Mouse (Mus musculus) left cerebral cortex, postnatal 36 days (tissue): ENCODE results near the gene Ccdc80. TPM values are rescaled to one million over a fixed set of nuclear protein-coding genes. Genes with fewer than 3 reads are reported as not detected.

Experiments used
- DNase-seq, 2 experiments: peaks; one replicate each; pipeline ENCODE4 v3.0.0; 2021 to 2022; ENCODE audit warnings: low spot score in 2 of 2, mixed read lengths in 1 of 2
- intact Hi-C: fragments of 180-260 bp; cut with DNase I; formaldehyde crosslinking; loops from one replicate; pipeline ENCODE4 v1.15.1; 2025
- total RNA-seq, 2 experiments: library from RNA; stranded (reverse); gene quantifications; 2 replicates each; pipeline ENCODE4 v1.2.3; 2021

The Ccdc80 gene
- 1 to 10 TPM; 7.4 to 7.9 TPM for total RNA-seq

GRCm38 (mm10) chr16:45093137-45093731 is at the start of gene Ccdc80:
TSS of gene Ccdc80 (plus strand) at chr16:45093402.
- intact Hi-C loops, result loop anchor here (5.0 to 10.0 kb wide), 3 partner anchors 64 to 368 kb away; partner anchors contain the start of genes Atg3, Gtpbp8, Nepro and Slc35a5
- DNase-seq, result no peak

- intact Hi-C loops, result no loop called here
- no peak for DNase-seq
Measured at GRCm38 (mm10) chr16:45044844-45045243, 48.4 kb upstream of the Ccdc80 start.

- no peak for DNase-seq
- intact Hi-C loops, result no loop called here
Measured at GRCm38 (mm10) chr16:45057222-45057621, 36.0 kb upstream of the Ccdc80 start.

- intact Hi-C loops, result no loop called here
- DNase-seq, result no peak
Measured at GRCm38 (mm10) chr16:45057922-45058321, 35.3 kb upstream of the Ccdc80 start.

- no peak for DNase-seq
- intact Hi-C loops, result no loop called here
Measured at GRCm38 (mm10) chr16:45061140-45061539, 32.1 kb upstream of the Ccdc80 start.

- DNase-seq, result no peak
- intact Hi-C loops, result no loop called here
Measured at GRCm38 (mm10) chr16:45070383-45071083, 22.7 kb upstream of the Ccdc80 start.

GRCm38 (mm10) chr16:45071424-45071823 is 21.8 kb upstream of the Ccdc80 start:
- no peak for DNase-seq
- intact Hi-C loops, result no loop called here

GRCm38 (mm10) chr16:45077517-45078080 is 15.6 kb upstream of the Ccdc80 start:
- intact Hi-C loops, result no loop called here
- DNase-seq, result no peak

GRCm38 (mm10) chr16:45079322-45079721 is 13.9 kb upstream of the Ccdc80 start:
- intact Hi-C loops, result no loop called here
- no peak for DNase-seq

GRCm38 (mm10) chr16:45088842-45089241 is 4.4 kb upstream of the Ccdc80 start:
- DNase-seq, result no peak
- intact Hi-C loops, result no loop called here

GRCm38 (mm10) chr16:45090005-45090404 is 3.2 kb upstream of the Ccdc80 start:
- intact Hi-C loops, result loop anchor here (2.0 to 10.0 kb wide), 4 partner anchors 67 to 365 kb away; partner anchors contain the start of genes Atg3, Gtpbp8, Nepro and Slc35a5
- peak; percentile 60 to 62 for DNase-seq

- peak in 1 of 2 experiments; percentile 12 for DNase-seq
Measured at GRCm38 (mm10) chr16:45094136-45094756, 1.0 kb downstream of the Ccdc80 start.

GRCm38 (mm10) chr16:45095030-45095429 is 1.8 kb downstream of the Ccdc80 start:
- no peak for DNase-seq
- intact Hi-C loops, result loop anchor here (10.0 kb wide), 1 partner anchor 370 kb away; the partner anchor contains the start of gene Nepro

More at GRCm38 (mm10) chr16:45094136-45094756, 1.0 kb downstream of the Ccdc80 start:
- intact Hi-C loops, result loop anchor here (5.0 to 10.0 kb wide), 3 partner anchors 63 to 369 kb away; partner anchors contain the start of genes Atg3, Gtpbp8, Nepro and Slc35a5

- no peak for DNase-seq
- intact Hi-C loops, result loop anchor here (10.0 kb wide), 1 partner anchor 371 kb away; the partner anchor contains the start of gene Nepro
Measured at GRCm38 (mm10) chr16:45095561-45096482, 2.6 kb downstream of the Ccdc80 start.

GRCm38 (mm10) chr16:45097467-45097866 is 4.3 kb downstream of the Ccdc80 start:
- no peak for DNase-seq
- intact Hi-C loops, result loop anchor here (10.0 kb wide), 1 partner anchor 373 kb away; the partner anchor contains the start of gene Nepro

- intact Hi-C loops, result loop anchor here (10.0 kb wide), 1 partner anchor 374 kb away; the partner anchor contains the start of gene Nepro
Measured at GRCm38 (mm10) chr16:45098186-45098885, 5.1 kb downstream of the Ccdc80 start.

GRCm38 (mm10) chr16:45098886-45099210 is 5.6 kb downstream of the Ccdc80 start:
- no peak for DNase-seq
- intact Hi-C loops, result loop anchor here (10.0 kb wide), 1 partner anchor 374 kb away; the partner anchor contains the start of gene Nepro

More at GRCm38 (mm10) chr16:45098186-45098885, 5.1 kb downstream of the Ccdc80 start:
- no peak for DNase-seq

GRCm38 (mm10) chr16:45100892-45101291 is 7.7 kb downstream of the Ccdc80 start:
- intact Hi-C loops, result no loop called here
- DNase-seq, result no peak
